Mouse (Mus musculus) small intestine, adult 2 months (tissue): ENCODE measurements around the gene Vars2. TPM values are rescaled to one million over a fixed set of nuclear protein-coding genes. Genes with fewer than 3 reads are reported as not detected.

ENCODE experiments used
- H3K27ac ChIP-seq: fragments of 200-500 bp; 2 replicates; pipeline ENCODE4 v1.5.1; 2012; ENCODE audit warnings: low read depth, low read length, control low read depth, inconsistent platforms; ENCODE audit not compliant: insufficient read depth
- H3K27me3 ChIP-seq: fragments of 200-500 bp; 2 replicates; pipeline ENCODE4 v1.6.1; 2012; ENCODE audit warnings: mild to moderate bottlenecking, moderate library complexity, low read length, inconsistent platforms; ENCODE audit not compliant: control insufficient read depth, insufficient read depth
- H3K36me3 ChIP-seq: fragments of 200-500 bp; 2 replicates; pipeline ENCODE4 v1.6.1; 2012; ENCODE audit warnings: mild to moderate bottlenecking, low read length, control low read depth, inconsistent platforms; ENCODE audit not compliant: control insufficient read depth, insufficient read depth
- H3K4me1 ChIP-seq: fragments of 200-500 bp; 2 replicates; pipeline ENCODE4 v1.6.1; 2012; ENCODE audit warnings: low read length, inconsistent platforms, mixed read lengths; ENCODE audit not compliant: control insufficient read depth, insufficient read depth, insufficient read length
- H3K4me3 ChIP-seq: fragments of 200-500 bp; 2 replicates; pipeline ENCODE4 v1.5.1; 2012; ENCODE audit warnings: low read depth, mild to moderate bottlenecking, control low read depth, inconsistent platforms, low read length, moderate library complexity
- CTCF ChIP-seq: fragments of 200-500 bp; IDR thresholded peaks from 2 replicates; pipeline ENCODE4 v1.5.1; 2012; ENCODE audit warnings: low read depth, mild to moderate bottlenecking, control low read depth, inconsistent platforms, low read length, moderate library complexity, mixed read lengths; ENCODE audit not compliant: insufficient replicate concordance, insufficient read length; ENCODE audit errors: extremely low read depth
- POLR2A ChIP-seq: fragments of 200-500 bp; IDR thresholded peaks from 2 replicates; pipeline ENCODE4 v1.6.1; 2012; ENCODE audit warnings: low read depth, mild to moderate bottlenecking, control low read depth, inconsistent platforms, low read length, moderate library complexity
- WGBS: fragments of 180-500 bp; shearing (Covaris S2); methylation state at CpG from one replicate; pipeline ENCODE4 v1.1.7; 2018; 5-methylcytosine and 5-hydroxymethylcytosine counted together
- polyA plus RNA-seq: library from polyadenylated mRNA; depleted of rRNA; stranded (reverse); fragments of >200 nt; gene quantifications from 2 replicates; pipeline ENCODE4 v1.2.3, GENCODE M21; 2012; rRNA removed

Vars2 gene
- polyA plus RNA-seq, 1 experiment, result 26.5 TPM

DNA sequence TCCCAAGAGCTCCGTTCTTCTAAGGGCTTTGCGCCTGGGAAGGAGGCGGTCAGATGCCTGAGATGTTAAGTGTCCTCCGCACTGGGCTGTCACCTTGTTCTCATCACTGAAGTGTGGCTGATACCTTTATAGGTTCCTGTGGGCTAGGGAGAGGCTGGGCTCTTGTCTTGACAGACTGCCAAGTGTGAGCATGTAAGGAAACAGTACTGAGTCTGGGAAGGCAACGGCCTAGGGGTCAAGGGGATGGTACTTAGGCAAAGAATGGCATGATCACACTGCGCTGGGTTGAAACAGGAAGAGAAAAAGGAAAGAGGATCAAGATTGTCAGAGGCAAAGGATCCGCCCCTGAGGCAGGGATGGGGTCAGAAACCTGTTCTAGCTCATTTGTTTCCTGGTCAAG, 40.9 kb downstream of the Vars2 start, which contains the start of gene Gm9573:
Gm9573 (minus strand) TSS at position 101 of the 400 bp plus-strand sequence.
- no peak within 1 kb of the TSS for H3K27ac ChIP-seq
- H3K27me3 ChIP-seq, result no peaks in the 10 kb centered on the region
- 69% methylated on average over 7 of the region's 7 CpGs for WGBS
- H3K36me3 ChIP-seq, result no peaks in the 10 kb centered on the region
- H3K4me1 ChIP-seq, result no peaks in the 10 kb centered on the region
- TF ChIP-seq POLR2A (no peak), CTCF (no peak)
- H3K4me3 ChIP-seq, result no peak within 1 kb of the TSS

DNA sequence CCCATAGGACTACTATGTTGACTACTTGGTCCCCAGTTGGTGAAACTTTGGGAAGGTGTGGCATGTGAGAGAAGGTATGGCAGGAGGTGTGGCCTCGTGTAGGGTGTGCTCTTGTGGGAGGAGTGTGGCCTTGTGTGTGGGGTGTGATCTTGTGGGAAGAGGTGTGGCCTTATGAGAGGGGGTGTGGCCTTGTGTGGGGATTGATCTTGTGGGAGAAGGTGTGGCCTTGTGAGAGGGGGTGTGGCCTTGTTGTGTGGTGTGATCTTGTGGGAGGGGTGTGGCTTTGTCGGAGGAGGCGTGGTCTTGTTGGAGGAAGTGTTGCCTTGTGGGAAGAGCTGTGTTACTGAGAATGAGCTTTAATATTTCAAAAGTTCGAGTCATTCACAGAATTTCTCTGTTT, 50.3 kb downstream of the Vars2 start:
- Histone ChIP-seq H3K4me1 (no peaks in the 10 kb centered on the region), H3K36me3 (no peaks in the 10 kb centered on the region), H3K27me3 (no peaks in the 10 kb centered on the region), H3K27ac (no peak overlapping the region), H3K4me3 (no peak overlapping the region)
- WGBS, result 68% methylated on average over 4 of the region's 4 CpGs
- TF ChIP-seq CTCF, result no peak
- TF ChIP-seq POLR2A, result no peak

Other genes with a start within 250 kb of the Vars2 start
- 23.8 and 59.3 TPM in 2 replicates for gene H2-Q6, start 242.7 kb downstream of the Vars2 start, polyA plus RNA-seq
- 74.1 and 186 TPM in 2 replicates for gene H2-Q7, start 228.4 kb downstream of the Vars2 start, polyA plus RNA-seq
- 8.5 and 12.0 TPM in 2 replicates for gene H2-Q10, start 197.5 kb downstream of the Vars2 start, polyA plus RNA-seq
- not detected in 2 replicates for gene Pou5f1, start 161.6 kb downstream of the Vars2 start, polyA plus RNA-seq
- gene Tcf19, start 150.8 kb downstream of the Vars2 start, polyA plus RNA-seq, result 7.3 and 8.1 TPM in 2 replicates
- gene Cchcr1, start 150.5 kb downstream of the Vars2 start, polyA plus RNA-seq, result 3.2 and 3.5 TPM in 2 replicates
- gene Psors1c2, start 134.4 kb downstream of the Vars2 start, polyA plus RNA-seq, result 0.15 and 0.37 TPM in 2 replicates
- gene Cdsn, start 115.5 kb downstream of the Vars2 start, polyA plus RNA-seq, result 0.08 and 0.39 TPM in 2 replicates
- gene 2300002M23Rik, start 100.1 kb downstream of the Vars2 start, polyA plus RNA-seq, result not detected in 2 replicates
- gene Sfta2, start 66.0 kb downstream of the Vars2 start, polyA plus RNA-seq, result not detected in 2 replicates
- not detected in 2 replicates for gene Gm9573, start 41.0 kb downstream of the Vars2 start, polyA plus RNA-seq
- gene Mucl3, start 23.9 kb downstream of the Vars2 start, polyA plus RNA-seq, result 0.23 and 85.7 TPM in 2 replicates
- gene Gtf2h4, start 6.1 kb upstream of the Vars2 start, polyA plus RNA-seq, result 11.0 and 17.2 TPM in 2 replicates
- 51.9 and 76.9 TPM in 2 replicates for gene Ddr1, start 37.0 kb upstream of the Vars2 start, polyA plus RNA-seq
- gene Ier3, start 154.1 kb upstream of the Vars2 start, polyA plus RNA-seq, result 6.1 and 8.6 TPM in 2 replicates
- 33.4 and 53.2 TPM in 2 replicates for gene Flot1, start 155.6 kb upstream of the Vars2 start, polyA plus RNA-seq
- gene Tubb5, start 170.7 kb upstream of the Vars2 start, polyA plus RNA-seq, result 82.8 and 157 TPM in 2 replicates
- 1.7 and 3.2 TPM in 2 replicates for gene Mdc1, start 173.9 kb upstream of the Vars2 start, polyA plus RNA-seq
- gene Nrm, start 193.7 kb upstream of the Vars2 start, polyA plus RNA-seq, result 9.3 and 15.9 TPM in 2 replicates
- 16.5 and 22.0 TPM in 2 replicates for gene Ppp1r18, start 198.0 kb upstream of the Vars2 start, polyA plus RNA-seq
- gene Dhx16, start 212.2 kb upstream of the Vars2 start, polyA plus RNA-seq, result 47.0 and 64.3 TPM in 2 replicates
- 82.8 and 142 TPM in 2 replicates for gene 2310061I04Rik, start 229.8 kb upstream of the Vars2 start, polyA plus RNA-seq
- 24.7 and 56.1 TPM in 2 replicates for gene Atat1, start 242.5 kb upstream of the Vars2 start, polyA plus RNA-seq
- 49.0 and 63.4 TPM in 2 replicates for gene Mrps18b, start 248.8 kb upstream of the Vars2 start, polyA plus RNA-seq
- 15.1 and 33.3 TPM in 2 replicates for gene Ppp1r10, start 248.8 kb upstream of the Vars2 start, polyA plus RNA-seq